Mouse (Mus musculus): Measurements from ENCODE around the gene Trak1.

Gene Trak1

GRCm38 (mm10) chr9:121297171-121298064 lies at the start of gene Trak1:
Trak1 (plus strand) TSS chr9:121297502.
- in situ Hi-C loops (cut with MboI, MseI) = no loop called here

DNA sequence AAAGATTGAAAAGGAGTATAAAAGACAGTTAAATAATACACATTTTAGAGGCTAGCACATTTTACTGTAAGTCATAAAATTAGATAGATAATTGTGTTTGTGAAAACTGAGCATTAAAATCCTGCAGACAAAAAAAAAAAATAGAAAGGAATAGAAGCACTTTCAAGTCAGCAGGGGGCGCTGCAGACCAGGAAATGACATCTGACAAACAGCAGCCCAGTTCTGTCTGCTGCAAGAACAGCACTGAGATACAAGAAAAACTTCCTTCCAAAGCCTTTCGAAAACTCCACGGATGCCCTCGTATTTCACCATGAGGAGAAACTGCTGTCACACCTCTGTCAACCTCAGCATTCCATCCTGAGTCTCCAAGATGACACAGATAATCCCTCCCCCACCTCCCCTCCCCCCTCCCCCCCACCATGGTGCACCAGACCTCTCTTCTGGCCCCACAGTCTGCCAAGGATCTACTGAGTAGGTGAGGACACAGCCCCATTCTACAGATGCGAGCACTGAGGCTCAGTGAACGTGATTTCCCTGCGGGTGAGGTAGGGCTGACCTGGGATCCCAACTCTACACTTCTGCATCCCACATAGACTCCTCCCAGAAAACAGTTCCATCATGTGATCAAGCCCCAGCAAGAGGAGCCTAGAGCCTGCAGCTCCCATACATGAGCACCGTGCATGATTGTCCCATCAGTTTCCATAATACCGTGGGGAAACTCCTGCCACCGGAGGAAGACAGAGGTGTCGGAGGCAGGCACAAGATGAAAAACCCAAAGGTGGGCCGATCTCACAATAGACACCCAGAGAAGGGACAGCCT lies 49.1 kb upstream of the Trak1 start:
- in situ Hi-C loops (cut with MboI, MseI) = loop anchor here (10.0 kb wide), 2 partner anchors 207 to 357 kb away; no protein-coding TSS in a partner anchor

- in situ Hi-C loops (cut with MboI, MseI) = loop anchor here (5.0 to 10.0 kb wide), 3 partner anchors 205 to 355 kb away; no protein-coding TSS in a partner anchor
Measured at GRCm38 (mm10) chr9:121249805-121250204, 47.5 kb upstream of the Trak1 start.

DNA sequence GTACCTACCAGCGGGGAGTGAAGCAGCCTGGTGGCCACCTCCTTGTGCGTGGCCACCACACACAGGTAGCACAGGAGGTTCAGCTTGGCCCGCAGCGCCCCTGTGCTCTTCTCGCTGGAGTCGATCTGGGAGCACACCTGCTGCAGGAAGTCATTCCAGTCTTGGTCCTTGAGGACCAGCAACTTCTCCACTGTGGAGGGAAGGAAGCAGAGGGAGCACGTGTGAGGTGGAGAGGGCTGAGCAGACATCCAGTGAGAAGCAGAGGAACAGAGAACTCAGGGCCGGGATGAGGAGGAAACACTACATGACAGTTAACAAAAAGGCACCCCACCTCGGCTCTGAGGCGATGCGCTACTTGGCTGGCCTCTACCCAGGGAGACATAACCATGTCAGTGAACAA lies 46.4 kb upstream of the Trak1 start:
- in situ Hi-C loops (cut with MboI, MseI) = loop anchor here (5.0 kb wide), 1 partner anchor 221 kb away; no protein-coding TSS in a partner anchor

DNA sequence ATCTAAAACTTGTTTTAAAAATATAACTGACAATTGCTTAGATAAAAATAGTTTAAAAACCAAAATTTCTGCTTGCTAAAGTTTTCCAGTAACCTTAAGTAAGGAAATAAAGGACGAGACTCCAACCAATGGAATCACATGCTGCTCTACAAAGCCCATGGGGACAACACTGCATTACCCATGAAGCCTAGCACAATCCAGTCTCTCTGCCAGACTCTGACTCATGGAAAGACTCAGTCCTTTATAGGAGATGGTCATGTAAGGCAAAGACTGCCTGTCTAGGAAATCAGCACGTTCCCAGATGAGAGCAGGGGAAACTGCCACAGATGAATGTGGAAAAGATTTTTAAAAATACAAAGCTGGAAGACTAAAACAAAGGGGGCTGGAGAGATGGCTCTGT lies 43.3 kb upstream of the Trak1 start:
- in situ Hi-C loops (cut with MboI, MseI) = loop anchor here (5.0 kb wide), 1 partner anchor 218 kb away; no protein-coding TSS in a partner anchor

- in situ Hi-C loops (cut with MboI, MseI) = loop anchor here (5.0 kb wide), 1 partner anchor 218 kb away; no protein-coding TSS in a partner anchor
Measured at GRCm38 (mm10) chr9:121254761-121255160, 42.5 kb upstream of the Trak1 start.

GRCm38 (mm10) chr9:121257106-121257505 lies 40.2 kb upstream of the Trak1 start:
- in situ Hi-C loops (cut with MboI, MseI) = no loop called here

- in situ Hi-C loops (cut with MboI, MseI) = loop anchor here (10.0 kb wide), 1 partner anchor 329 kb away; no protein-coding TSS in a partner anchor
Measured at GRCm38 (mm10) chr9:121265307-121265706, 32.0 kb upstream of the Trak1 start.

DNA sequence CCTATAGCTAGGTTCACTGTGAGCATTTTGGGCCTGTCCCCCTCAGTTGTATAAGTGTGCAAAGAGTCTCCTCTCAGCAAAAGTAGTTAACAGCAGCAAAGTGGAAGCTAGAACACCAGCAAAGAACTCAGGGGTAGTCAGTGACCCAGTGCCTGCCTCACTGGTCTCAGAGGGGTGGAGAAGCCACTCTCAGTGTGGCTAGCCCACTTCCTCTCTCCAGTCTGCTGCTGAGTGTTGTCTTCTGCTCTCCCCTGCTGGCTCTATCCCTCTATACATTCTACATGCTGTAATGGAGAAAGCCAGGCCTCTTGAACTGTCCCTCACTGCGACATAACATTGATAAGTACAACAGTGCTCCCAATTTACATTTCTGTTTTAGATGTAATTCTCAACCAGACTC lies 26.2 kb upstream of the Trak1 start:
- in situ Hi-C loops (cut with MboI, MseI) = no loop called here

DNA sequence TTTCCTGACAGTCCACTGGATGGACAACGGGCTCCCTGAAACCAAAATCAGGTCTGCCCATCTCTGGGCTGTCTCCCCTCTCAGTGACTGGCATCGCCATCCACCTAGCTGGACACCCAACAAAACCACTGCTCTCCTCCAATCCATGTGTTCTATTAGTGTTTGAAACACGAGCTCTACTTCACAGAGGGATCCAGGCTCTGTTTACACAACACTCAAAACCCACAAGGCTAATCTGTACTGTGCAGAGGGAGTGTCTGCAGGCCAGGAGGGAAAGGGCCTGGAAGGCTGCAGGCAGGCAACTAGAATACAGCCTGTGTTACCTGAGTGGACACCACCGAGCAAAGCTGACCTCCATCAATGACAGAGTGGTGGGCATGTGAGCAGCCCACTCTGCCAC lies 25.7 kb upstream of the Trak1 start:
- in situ Hi-C loops (cut with MboI, MseI) = no loop called here

- in situ Hi-C loops (cut with MboI, MseI) = no loop called here
Measured at GRCm38 (mm10) chr9:121276745-121277117, 20.6 kb upstream of the Trak1 start.

GRCm38 (mm10) chr9:121277118-121278060 lies 19.9 kb upstream of the Trak1 start, which contains the start of gene Ulk4:
Ulk4 (minus strand) TSS chr9:121277197.
- in situ Hi-C loops (cut with MboI, MseI) = no loop called here

DNA sequence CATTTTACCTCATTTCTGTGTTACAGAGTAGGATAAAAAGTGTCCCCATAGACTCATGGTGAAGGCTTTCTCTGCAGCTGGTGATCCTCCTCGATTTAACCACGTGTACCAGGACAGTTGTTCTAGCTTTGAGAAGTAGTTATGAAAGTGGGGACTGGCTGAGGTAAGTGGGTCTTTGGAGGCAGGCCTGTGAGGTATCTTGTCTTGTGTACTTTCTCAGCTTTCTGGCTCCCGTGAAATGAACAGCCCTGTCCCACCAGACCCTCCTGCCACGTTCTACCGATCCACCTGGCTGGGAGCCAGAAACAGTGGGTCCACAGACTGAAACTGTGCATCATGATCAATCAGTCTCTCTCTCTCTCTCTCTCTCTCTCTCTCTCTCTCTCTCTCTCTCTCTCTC lies 18.1 kb upstream of the Trak1 start:
- in situ Hi-C loops (cut with MboI, MseI) = no loop called here

GRCm38 (mm10) chr9:121281891-121282290 lies 15.4 kb upstream of the Trak1 start:
- in situ Hi-C loops (cut with MboI, MseI) = no loop called here

DNA sequence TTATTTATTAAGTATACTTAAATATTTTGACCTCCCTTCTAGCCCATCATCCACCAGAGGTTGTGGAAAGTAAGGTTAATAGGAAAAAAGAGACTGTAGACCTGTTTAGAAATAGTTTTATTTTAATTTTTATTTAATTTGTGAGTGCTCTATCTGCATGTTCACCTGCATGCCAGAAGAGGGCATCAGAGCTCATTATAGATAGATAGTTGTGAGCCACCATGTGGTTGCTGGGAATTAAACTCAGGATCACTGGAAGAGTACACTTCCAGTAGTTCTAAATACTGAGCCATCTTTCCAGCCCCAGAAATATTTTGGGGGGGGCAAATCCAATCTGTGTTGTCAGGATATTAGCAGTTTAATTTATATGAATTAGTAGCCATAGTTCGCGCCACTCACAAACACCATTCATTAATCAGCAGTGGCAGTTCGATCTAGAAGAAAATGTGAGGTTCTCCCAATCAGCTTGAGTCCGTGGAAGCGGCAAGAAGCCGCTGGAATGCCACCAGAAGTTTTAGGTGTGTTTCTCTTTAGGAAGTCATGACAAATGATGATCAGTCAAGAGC lies 13.6 kb upstream of the Trak1 start:
- in situ Hi-C loops (cut with MboI, MseI) = no loop called here

GRCm38 (mm10) chr9:121284422-121284821 lies 12.9 kb upstream of the Trak1 start:
- in situ Hi-C loops (cut with MboI, MseI) = no loop called here

- in situ Hi-C loops (cut with MboI, MseI) = no loop called here
Measured at GRCm38 (mm10) chr9:121285341-121286324, 11.7 kb upstream of the Trak1 start.

DNA sequence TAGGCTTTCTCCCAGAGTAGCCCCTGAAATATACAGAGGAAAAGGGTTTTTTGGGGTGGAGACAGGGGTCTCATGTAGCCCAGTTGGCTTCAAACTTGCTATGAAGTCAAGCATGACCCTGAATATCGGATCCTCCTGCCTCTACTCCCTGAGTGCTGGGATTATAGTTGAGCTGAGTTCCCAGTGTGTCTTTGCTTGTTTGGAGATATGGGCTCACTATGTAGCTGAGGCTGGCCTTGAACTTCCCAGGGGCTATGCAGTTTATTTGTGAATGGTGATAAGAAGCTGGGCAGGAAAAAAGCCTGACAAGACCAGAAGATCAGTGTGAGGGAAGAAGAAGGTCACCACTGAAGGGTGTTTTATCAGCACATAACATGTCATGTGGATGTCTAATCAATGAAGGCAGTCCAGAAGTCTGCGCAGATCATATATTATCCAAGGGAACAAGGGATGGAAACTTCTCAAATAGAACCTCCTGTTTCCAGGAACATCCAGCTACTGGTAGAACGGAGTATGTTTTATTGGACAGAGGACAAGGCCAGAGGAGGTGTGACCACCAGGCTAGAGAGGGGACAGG lies 10.9 kb upstream of the Trak1 start:
- in situ Hi-C loops (cut with MboI, MseI) = no loop called here

DNA sequence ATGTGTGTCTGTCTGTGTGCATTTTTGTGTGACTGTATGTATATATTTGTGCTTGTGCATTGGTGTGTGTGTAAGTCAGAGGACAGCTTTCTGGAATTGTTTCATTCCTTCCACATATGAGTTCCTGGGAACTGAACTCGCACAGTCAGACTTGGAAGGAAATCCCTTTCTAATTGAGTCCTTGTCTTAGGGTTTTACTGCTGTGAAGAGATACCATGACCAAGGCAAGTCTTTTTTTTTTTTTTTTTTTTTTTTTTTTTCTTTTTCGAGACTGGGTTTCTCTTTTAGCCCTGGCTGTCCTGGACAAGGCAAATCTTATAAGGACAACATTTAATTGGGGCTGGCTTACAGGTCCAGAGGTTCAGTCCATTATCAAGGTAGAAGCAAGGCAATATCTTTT lies 6.0 kb upstream of the Trak1 start:
- in situ Hi-C loops (cut with MboI, MseI) = loop anchor here (5.0 kb wide), 1 partner anchor 71 kb away; no protein-coding TSS in a partner anchor
